12 mouse cellular contexts compared by ENCODE assay signal in genomic region chr19:57072756-57073155, GRCm38 (mm10).
DNase-seq lines count a peak whose midpoint lies in the region; ATAC-seq lines count a peak whose summit lies in the region.
"Had no signal": no experiment of that assay in that cellular context is flagged by ENCODE, and none has a peak within 500 bp of the region (broad histone marks: within the 10 kb centered on the region; RNA-seq: fewer than 3 reads in every experiment).

No protein-coding gene starts in this region.

- H3K4me3 ChIP-seq in heart, embryonic 13.5 days: no peak overlapping the region
- H3K4me3 ChIP-seq: forebrain, embryonic 13.5 days had no signal

- peaks cover 42% of the 10 kb centered on the region for H3K4me1 ChIP-seq in heart, embryonic 13.5 days

- H3K27ac ChIP-seq in heart, embryonic 13.5 days (replicated peaks): peak overlapping the region; percentile 24; the same call in 1 of the 2 replicates
- H3K27ac ChIP-seq: forebrain, embryonic 13.5 days; kidney, postnatal 0 days had no signal

- DNase-seq in heart, adult 11 months: no peak
- DNase-seq in lung, postnatal 25 days (ENCODE audit: low spot score): peak; percentile 33
- no peak for DNase-seq in lung, postnatal 10 days
- peak; percentile 48 for DNase-seq in lung, postnatal 36 days
- peak; percentile 25 to 36 for DNase-seq in thymus, postnatal 36 days
- DNase-seq in Muller cell, postnatal 12 days (ENCODE audit: inconsistent ontology term): no peak
- DNase-seq in layer of hippocampus, adult 18-20 months (ENCODE audit: low spot score in 2 of 2): no peak
- DNase-seq: heart, postnatal 4 days; liver, postnatal 0 days had no signal

- no peak overlapping the region for H3K9ac ChIP-seq in heart, embryonic 13.5 days
- H3K9ac ChIP-seq: forebrain, embryonic 13.5 days; liver, postnatal 0 days had no signal

- no peak for ATAC-seq in heart, embryonic 13.5 days (ENCODE audit: extremely low read depth, insufficient number of reproducible peaks, low FRiP score, low TSS enrichment)
- ATAC-seq: forebrain, embryonic 13.5 days; liver, postnatal 0 days had no signal

- H3K4me2 ChIP-seq in heart, embryonic 13.5 days: no peak overlapping the region
- H3K4me2 ChIP-seq: forebrain, embryonic 13.5 days had no signal

- no peaks in the 10 kb centered on the region for H3K9me3 ChIP-seq in heart, embryonic 13.5 days
- H3K9me3 ChIP-seq: forebrain, embryonic 13.5 days had no signal

- 49% methylated on average over 3 of the region's 3 CpGs for WGBS in heart, embryonic 13.5 days

- H3K36me3 ChIP-seq in heart, embryonic 13.5 days: peaks cover 29% of the 10 kb centered on the region

- H3K27me3 ChIP-seq in heart, embryonic 13.5 days (replicated peaks): no peaks in the 10 kb centered on the region
- H3K27me3 ChIP-seq: forebrain, embryonic 13.5 days had no signal

Comparison
In these comparisons a context has a peak if more than half of its experiments do, and no peak if none do; other contexts are left out.
1. DNase-seq: peak in lung, postnatal 25 days (single experiment), lung, postnatal 36 days (single experiment) and thymus, postnatal 36 days (2 of 2); none in heart, adult 11 months (single experiment), lung, postnatal 10 days (single experiment), Muller cell, postnatal 12 days (single experiment) and layer of hippocampus, adult 18-20 months (0 of 2).